Mouse (Mus musculus): ENCODE measurements at regions not wholly inside any gene's neighbourhood (a gene's known extent, or its start where the extent isn't known, plus 50 kb on each side); places are given as distances from the start of the nearest gene placed in this dataset.

- TF ChIP-seq POLR2A (IDR thresholded peaks at IDR 0.05; ENCODE audit: borderline replicate concordance, extremely low read depth, insufficient read depth, insufficient read length, poor library complexity, severe bottlenecking) (no peak), CTCF (IDR thresholded peaks at IDR 0.05; ENCODE audit: borderline replicate concordance, extremely low read depth, insufficient read depth, insufficient read length) (no peak)
- DNase-seq (ENCODE audit: low read depth): no peak
Measured at GRCm38 (mm10) chr16:93238326-93238725, 365.5 kb downstream of the Setd4 start.

DNA sequence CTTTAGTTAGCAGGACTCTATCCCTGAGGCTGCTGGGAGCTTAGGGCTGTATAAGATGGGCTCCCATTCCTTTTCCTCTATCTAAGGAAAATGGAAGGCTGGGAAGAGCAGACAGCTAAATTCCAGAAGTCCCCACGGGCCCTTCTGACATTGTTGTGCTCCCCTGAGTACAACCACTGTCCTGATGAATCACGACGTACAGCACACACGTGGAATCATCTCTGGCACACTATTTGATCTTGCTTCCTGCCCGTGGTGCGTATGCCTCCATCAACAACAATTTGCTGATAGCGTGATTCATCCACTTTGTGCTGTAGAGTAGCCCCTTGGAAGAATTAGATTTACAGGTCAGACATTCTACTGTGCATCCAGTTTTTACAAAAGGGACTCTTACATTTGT is 378.2 kb downstream of the Setd4 start:
- TF ChIP-seq POLR2A (IDR thresholded peaks at IDR 0.05; ENCODE audit: borderline replicate concordance, extremely low read depth, insufficient read depth, insufficient read length, poor library complexity, severe bottlenecking) (no peak), CTCF (IDR thresholded peaks at IDR 0.05; ENCODE audit: borderline replicate concordance, extremely low read depth, insufficient read depth, insufficient read length) (no peak)
- no peak for DNase-seq (ENCODE audit: low read depth)

DNA sequence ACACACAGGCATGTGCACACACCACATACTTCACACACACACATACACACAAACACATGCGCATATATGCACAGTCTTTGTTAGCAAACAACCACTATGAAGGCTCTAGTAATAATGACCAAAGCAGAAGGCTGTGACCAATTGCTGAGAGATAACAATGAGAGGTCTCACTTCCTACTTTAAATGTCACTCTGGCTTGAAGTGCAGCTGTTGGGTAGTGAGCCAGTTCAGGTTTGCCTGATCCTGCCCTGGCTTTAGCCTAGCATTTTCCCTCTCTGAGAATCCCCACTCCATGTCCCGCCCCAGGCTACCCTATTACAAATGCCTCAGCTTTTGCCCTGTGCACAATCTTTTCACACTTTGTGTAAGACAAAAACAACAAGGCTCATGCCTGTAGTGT is 378.7 kb downstream of the Setd4 start:
- no peak for DNase-seq (ENCODE audit: low read depth)
- TF ChIP-seq POLR2A (IDR thresholded peaks at IDR 0.05; ENCODE audit: borderline replicate concordance, extremely low read depth, insufficient read depth, insufficient read length, poor library complexity, severe bottlenecking): no peak
- no peak for TF ChIP-seq CTCF (IDR thresholded peaks at IDR 0.05; ENCODE audit: borderline replicate concordance, extremely low read depth, insufficient read depth, insufficient read length)

DNA sequence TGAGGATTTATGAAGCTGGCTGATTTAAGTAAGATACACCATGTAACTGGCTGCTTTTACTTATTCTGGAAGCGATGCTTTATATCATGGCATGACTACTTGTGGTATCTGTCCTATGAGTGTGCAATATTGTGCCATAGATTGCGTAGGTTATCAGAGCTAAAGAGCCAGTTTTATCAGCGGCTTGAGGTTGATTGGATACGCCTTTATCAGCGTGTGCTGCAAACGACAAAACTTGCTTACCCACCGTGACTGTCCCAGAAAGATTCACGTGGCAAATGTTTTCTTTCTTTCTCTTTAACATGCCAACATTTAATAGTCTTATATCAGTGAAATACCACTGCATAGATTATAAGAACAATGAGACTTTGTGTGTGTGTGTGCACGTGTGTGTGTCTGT is 384.1 kb downstream of the Setd4 start:
- DNase-seq (ENCODE audit: low read depth): no peak
- TF ChIP-seq CTCF (IDR thresholded peaks at IDR 0.05; ENCODE audit: borderline replicate concordance, extremely low read depth, insufficient read depth, insufficient read length) (no peak), POLR2A (IDR thresholded peaks at IDR 0.05; ENCODE audit: borderline replicate concordance, extremely low read depth, insufficient read depth, insufficient read length, poor library complexity, severe bottlenecking) (no peak)

DNA sequence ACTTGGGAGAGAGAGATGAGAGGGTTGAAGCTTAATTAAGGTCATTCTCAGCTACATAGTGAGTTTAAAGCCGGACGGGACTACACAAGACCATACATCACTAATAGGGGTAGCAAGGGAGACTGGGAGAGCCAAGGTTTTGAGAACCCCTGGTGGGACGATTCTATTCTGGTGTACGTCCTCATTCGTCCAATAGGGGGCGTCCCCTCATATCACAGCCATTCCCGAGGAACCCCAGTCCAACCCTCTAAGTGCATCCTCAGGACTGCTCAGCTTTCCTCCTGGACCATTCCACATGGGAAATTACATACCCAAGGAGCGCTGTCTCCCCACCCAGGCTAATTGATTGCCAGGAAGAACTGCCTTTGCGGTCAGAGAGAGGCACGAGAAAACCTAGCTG is 385.5 kb downstream of the Setd4 start:
- DNase-seq (ENCODE audit: low read depth): no peak
- TF ChIP-seq CTCF (IDR thresholded peaks at IDR 0.05; ENCODE audit: borderline replicate concordance, extremely low read depth, insufficient read depth, insufficient read length): peak; percentile 37; the same call in 1 of the 2 replicates
- TF ChIP-seq POLR2A (IDR thresholded peaks at IDR 0.05; ENCODE audit: borderline replicate concordance, extremely low read depth, insufficient read depth, insufficient read length, poor library complexity, severe bottlenecking): no peak

GRCm38 (mm10) chr16:93217600-93218226 is 386.1 kb downstream of the Setd4 start:
- TF ChIP-seq POLR2A (IDR thresholded peaks at IDR 0.05; ENCODE audit: borderline replicate concordance, extremely low read depth, insufficient read depth, insufficient read length, poor library complexity, severe bottlenecking): no peak
- TF ChIP-seq CTCF (IDR thresholded peaks at IDR 0.05; ENCODE audit: borderline replicate concordance, extremely low read depth, insufficient read depth, insufficient read length): no peak
- peak; percentile 42 for DNase-seq (ENCODE audit: low read depth)

- no peak for TF ChIP-seq CTCF (IDR thresholded peaks at IDR 0.05; ENCODE audit: borderline replicate concordance, extremely low read depth, insufficient read depth, insufficient read length)
- TF ChIP-seq POLR2A (IDR thresholded peaks at IDR 0.05; ENCODE audit: borderline replicate concordance, extremely low read depth, insufficient read depth, insufficient read length, poor library complexity, severe bottlenecking): no peak
- DNase-seq (ENCODE audit: low read depth): no peak
Measured at GRCm38 (mm10) chr16:93215630-93216029, 388.2 kb downstream of the Setd4 start.

DNA sequence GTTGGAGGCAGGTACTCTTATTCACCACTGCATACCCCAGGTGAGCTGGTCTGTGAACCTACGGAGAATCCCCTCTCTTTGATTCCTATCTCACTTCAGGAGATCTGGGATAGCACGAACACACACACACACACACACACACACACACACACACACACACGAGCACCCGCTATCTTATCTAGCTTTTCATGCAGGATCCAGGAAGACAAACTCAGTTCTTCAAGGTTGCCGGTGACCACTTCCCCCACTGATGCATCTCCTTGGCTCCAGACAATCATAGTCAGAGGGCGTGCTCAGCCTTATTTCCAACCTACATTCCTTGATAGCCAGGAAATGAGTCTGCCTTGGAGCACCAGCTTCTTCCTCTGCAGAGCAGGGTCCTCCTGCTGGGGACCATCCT is 387.7 kb upstream of the Runx1 start:
- TF ChIP-seq CTCF (IDR thresholded peaks at IDR 0.05; ENCODE audit: borderline replicate concordance, extremely low read depth, insufficient read depth, insufficient read length) (no peak), POLR2A (IDR thresholded peaks at IDR 0.05; ENCODE audit: borderline replicate concordance, extremely low read depth, insufficient read depth, insufficient read length, poor library complexity, severe bottlenecking) (no peak)
- DNase-seq (ENCODE audit: low read depth): no peak

- TF ChIP-seq CTCF (IDR thresholded peaks at IDR 0.05; ENCODE audit: borderline replicate concordance, extremely low read depth, insufficient read depth, insufficient read length) (no peak), POLR2A (IDR thresholded peaks at IDR 0.05; ENCODE audit: borderline replicate concordance, extremely low read depth, insufficient read depth, insufficient read length, poor library complexity, severe bottlenecking) (no peak)
- no peak for DNase-seq (ENCODE audit: low read depth)
Measured at GRCm38 (mm10) chr16:93207675-93208074, 381.7 kb upstream of the Runx1 start.

DNA sequence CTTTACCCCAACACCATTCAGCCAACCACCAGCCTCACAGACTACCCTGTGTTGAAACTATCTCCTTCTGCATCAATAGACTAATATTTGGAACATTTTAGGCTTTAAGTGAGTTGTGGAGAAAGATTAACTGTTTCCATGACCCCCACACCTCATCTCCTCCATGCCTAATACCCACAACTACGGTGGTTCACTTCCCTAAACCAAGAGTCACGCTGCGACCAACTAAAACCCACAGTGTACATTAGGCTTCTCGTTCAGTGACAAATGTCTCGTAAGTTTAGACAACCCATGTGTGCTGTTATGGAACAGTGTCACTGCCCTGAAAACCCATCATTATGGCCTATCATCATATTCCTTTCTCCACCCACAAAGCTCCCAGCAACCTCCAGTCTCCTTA is 381.3 kb upstream of the Runx1 start:
- TF ChIP-seq CTCF (IDR thresholded peaks at IDR 0.05; ENCODE audit: borderline replicate concordance, extremely low read depth, insufficient read depth, insufficient read length): no peak
- no peak for TF ChIP-seq POLR2A (IDR thresholded peaks at IDR 0.05; ENCODE audit: borderline replicate concordance, extremely low read depth, insufficient read depth, insufficient read length, poor library complexity, severe bottlenecking)
- DNase-seq (ENCODE audit: low read depth): no peak

- TF ChIP-seq CTCF (IDR thresholded peaks at IDR 0.05; ENCODE audit: borderline replicate concordance, extremely low read depth, insufficient read depth, insufficient read length) (no peak), POLR2A (IDR thresholded peaks at IDR 0.05; ENCODE audit: borderline replicate concordance, extremely low read depth, insufficient read depth, insufficient read length, poor library complexity, severe bottlenecking) (no peak)
- DNase-seq (ENCODE audit: low read depth): no peak
Measured at GRCm38 (mm10) chr16:93206325-93206724, 380.4 kb upstream of the Runx1 start.

DNA sequence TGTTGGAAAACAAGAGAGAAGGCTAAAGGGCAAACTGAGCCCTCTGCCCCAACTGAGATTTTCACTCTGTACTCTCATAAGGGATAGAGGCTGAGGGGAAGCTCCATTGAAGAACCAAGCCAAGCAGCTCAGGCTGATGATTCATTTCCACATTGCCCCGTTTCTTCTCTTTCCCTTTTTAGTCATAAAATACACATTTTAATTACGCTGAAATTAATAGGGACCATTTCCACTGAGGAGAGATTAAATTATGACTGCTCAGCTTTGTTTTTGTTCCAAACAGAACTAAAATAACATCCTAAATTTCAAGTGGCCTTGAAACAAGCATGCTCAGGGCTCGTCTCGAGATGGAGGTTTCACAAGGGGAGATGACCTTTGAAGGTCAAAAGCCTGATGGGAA is 378.7 kb upstream of the Runx1 start:
- no peak for DNase-seq (ENCODE audit: low read depth)
- no peak for TF ChIP-seq CTCF (IDR thresholded peaks at IDR 0.05; ENCODE audit: borderline replicate concordance, extremely low read depth, insufficient read depth, insufficient read length)
- no peak for TF ChIP-seq POLR2A (IDR thresholded peaks at IDR 0.05; ENCODE audit: borderline replicate concordance, extremely low read depth, insufficient read depth, insufficient read length, poor library complexity, severe bottlenecking)

Measured in brain, embryonic 14.5 days (tissue).